Mouse (Mus musculus) heart, embryonic 14.5 days (tissue): ENCODE results near the gene Hemk1. TPM values are rescaled to one million over a fixed set of nuclear protein-coding genes. Genes with fewer than 3 reads are reported as not detected.

Source experiments
- ATAC-seq: fragments of 200-750 bp; cut with Nextera tagmentation; 2 replicates; pipeline ENCODE4 v1.8.0; 2017; ENCODE audit warnings: low read depth, moderate TSS enrichment; ENCODE audit not compliant: insufficient number of reproducible peaks, insufficient read depth, low FRiP score
- H3K27ac ChIP-seq, 2 experiments: fragments of 200-500 bp in 1 of 2; fragments of 300-500 bp in 1 of 2; sonication (generic) in 1 of 2; replicated peaks in 1 of 2; 2 replicates each; pipeline ENCODE4 v1.5.1; 2012 to 2014; ENCODE audit warnings: low read depth in 2 of 2, low read length in 2 of 2, control low read depth in 1 of 2, mild to moderate bottlenecking in 1 of 2, mixed read lengths in 1 of 2; ENCODE audit not compliant: control insufficient read depth in 1 of 2, insufficient read depth in 1 of 2
- H3K27me3 ChIP-seq: fragments of 300-500 bp; sonication (generic); 2 replicates; pipeline ENCODE4 v1.6.1; 2014; ENCODE audit warnings: mild to moderate bottlenecking, low read length, control low read depth; ENCODE audit not compliant: control insufficient read depth, insufficient read depth
- H3K36me3 ChIP-seq: fragments of 300-500 bp; sonication (generic); 2 replicates; pipeline ENCODE4 v1.6.1; 2014; ENCODE audit warnings: mild to moderate bottlenecking, control low read depth, low read length, mixed read lengths; ENCODE audit not compliant: control insufficient read depth, insufficient read depth
- H3K4me1 ChIP-seq, 2 experiments: fragments of 200-500 bp in 1 of 2; fragments of 300-500 bp in 1 of 2; sonication (generic) in 1 of 2; 2 replicates each; pipeline ENCODE4 v1.6.1; 2012 to 2014; ENCODE audit warnings: low read length in 2 of 2, control low read depth in 1 of 2, mixed read lengths in 1 of 2; ENCODE audit not compliant: control insufficient read depth in 2 of 2, insufficient read depth in 2 of 2
- H3K4me2 ChIP-seq: fragments of 300-500 bp; sonication (generic); 2 replicates; pipeline ENCODE4 v1.6.1; 2014; ENCODE audit warnings: mild to moderate bottlenecking, low read length
- H3K4me3 ChIP-seq, 2 experiments: fragments of 200-500 bp in 1 of 2; fragments of 300-500 bp in 1 of 2; sonication (generic) in 1 of 2; 2 replicates each; pipeline ENCODE4 v1.5.1; 2012 to 2014; ENCODE audit warnings: low read length in 2 of 2, mild to moderate bottlenecking in 2 of 2, control low read depth in 1 of 2, low read depth in 1 of 2, moderate library complexity in 1 of 2; ENCODE audit not compliant: control insufficient read depth in 1 of 2, insufficient read depth in 1 of 2
- H3K9ac ChIP-seq: fragments of 300-500 bp; sonication (generic); 2 replicates; pipeline ENCODE4 v1.6.1; 2014; ENCODE audit warnings: mild to moderate bottlenecking, low read length
- H3K9me3 ChIP-seq: fragments of 300-500 bp; sonication (generic); 2 replicates; pipeline ENCODE4 v1.6.1; 2016; ENCODE audit warnings: low read length, control low read depth; ENCODE audit not compliant: control insufficient read depth
- WGBS: fragments of 180-500 bp; shearing (Covaris S2); extraction: QIAGEN DNeasy Blood & Tissue Kit; methylation state at CpG from one replicate; pipeline ENCODE4 v1.1.7; 2014; 5-methylcytosine and 5-hydroxymethylcytosine counted together
- polyA plus RNA-seq: library from polyadenylated mRNA; unstranded; fragments of >200 nt; fragmentation: Nextera tagmentation; extraction: Ambion mirVana; gene quantifications from 2 replicates; pipeline ENCODE4 v1.2.1, GENCODE M21; 2014

Gene Hemk1
- polyA plus RNA-seq, 1 experiment from 2014 or later, result 14.2 TPM

DNA sequence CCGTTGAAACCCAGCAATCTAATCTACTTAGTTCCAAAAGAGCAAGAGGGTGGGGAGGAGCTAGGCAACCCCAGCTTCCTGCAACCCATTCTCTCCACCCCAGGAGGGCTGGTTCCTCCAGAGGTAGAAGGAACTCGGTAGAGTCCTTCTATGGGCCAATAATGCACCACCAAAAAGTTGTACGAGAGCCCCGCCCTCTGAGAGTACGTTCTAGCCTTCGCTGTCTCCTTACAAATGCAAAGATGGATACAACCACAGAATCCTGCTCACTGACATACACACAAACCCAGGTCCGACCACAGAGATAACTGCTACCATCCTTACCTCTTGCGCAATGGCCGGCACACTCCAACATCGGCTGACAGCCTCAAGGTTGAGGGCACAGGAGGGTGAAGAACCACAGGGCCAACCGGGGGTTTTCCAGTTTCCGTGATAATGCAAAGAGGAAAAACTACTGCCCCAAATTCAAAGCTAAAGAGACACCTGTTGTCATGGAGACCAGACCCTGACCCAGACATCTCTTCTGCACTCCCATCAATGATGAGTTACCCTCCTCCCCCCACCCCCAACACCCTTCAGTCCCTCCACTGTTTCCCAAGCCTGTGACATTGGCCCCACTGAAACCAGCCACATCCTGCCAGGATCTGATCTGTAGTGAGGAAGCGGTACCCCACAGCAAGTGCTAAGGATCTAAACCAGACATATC is 57.7 kb downstream of the Hemk1 start:
- WGBS, result 42% methylated on average over 13 of the region's 13 CpGs
- H3K9ac ChIP-seq, result peak overlapping the region; percentile 30; the same call in 1 of the 2 replicates
- peak overlapping the region; percentile 46 for H3K4me2 ChIP-seq
- no peak overlapping the region for H3K27ac ChIP-seq
- no peaks in the 10 kb centered on the region for H3K27me3 ChIP-seq
- ATAC-seq, result no peak
- peaks cover 12 to 20% of the 10 kb centered on the region in 2 experiments for H3K4me1 ChIP-seq
- no peaks in the 10 kb centered on the region for H3K36me3 ChIP-seq
- no peaks in the 10 kb centered on the region for H3K9me3 ChIP-seq
- peak overlapping the region in 1 of 2 experiments; percentile 14; a peak in 1 of 4 replicates for H3K4me3 ChIP-seq

DNA sequence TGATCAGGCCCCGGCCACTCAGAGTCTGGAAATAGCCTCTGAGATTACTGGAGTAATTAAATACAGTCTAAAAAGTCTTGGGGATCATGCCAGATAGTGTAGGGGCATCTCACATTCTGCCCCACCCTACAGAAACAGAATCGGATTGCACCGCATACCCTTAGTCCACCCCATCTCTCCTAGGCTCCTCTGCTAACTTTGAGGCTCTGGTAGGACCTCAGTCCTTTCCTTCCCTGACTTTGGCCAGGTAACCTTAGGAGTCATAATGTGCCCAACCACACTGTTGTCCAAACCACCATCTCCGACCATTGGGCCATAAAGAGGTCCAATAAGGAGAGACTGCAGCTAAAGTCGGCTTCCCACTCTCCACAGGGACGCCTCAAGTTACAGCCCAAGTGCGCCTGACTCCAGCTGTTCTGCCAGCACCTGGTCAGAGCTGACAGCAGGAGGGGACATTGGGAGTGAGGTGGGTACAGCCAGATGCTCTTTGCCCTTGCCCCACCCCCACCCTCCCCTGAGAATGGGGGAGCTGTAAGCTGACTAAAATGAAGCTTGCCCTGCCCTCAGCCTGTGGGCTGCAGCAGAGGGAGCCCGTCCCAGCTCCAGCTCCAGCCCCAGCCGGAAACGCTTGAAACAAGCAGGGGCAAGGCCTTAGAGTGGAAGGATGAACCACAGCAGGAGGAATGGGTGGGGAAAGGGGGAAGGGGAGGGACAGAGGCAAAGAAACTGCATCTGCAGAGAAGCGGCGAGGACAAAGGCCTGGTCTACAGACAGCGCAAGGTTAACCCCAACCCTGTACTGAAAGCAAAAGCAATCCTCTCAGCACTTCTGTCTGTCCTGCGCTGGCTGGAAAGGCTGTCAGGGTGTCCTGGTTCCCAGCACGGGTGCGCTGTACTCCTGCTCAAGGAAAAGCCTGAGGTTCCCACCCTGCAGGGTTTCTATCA is 58.5 kb downstream of the Hemk1 start:
- Histone ChIP-seq H3K36me3 (no peaks in the 10 kb centered on the region), H3K27ac (no peak overlapping the region), H3K9ac (peak overlapping the region; percentile 30; the same call in 1 of the 2 replicates), H3K4me2 (peak overlapping the region; percentile 46), H3K27me3 (no peaks in the 10 kb centered on the region), H3K4me3 (peak overlapping the region in 1 of 2 experiments; percentile 14; a peak in 1 of 4 replicates), H3K4me1 (peaks cover 12 to 20% of the 10 kb centered on the region in 2 experiments), H3K9me3 (no peaks in the 10 kb centered on the region)
- WGBS, result 27% methylated on average over 16 of the region's 16 CpGs
- ATAC-seq, result no peak

DNA sequence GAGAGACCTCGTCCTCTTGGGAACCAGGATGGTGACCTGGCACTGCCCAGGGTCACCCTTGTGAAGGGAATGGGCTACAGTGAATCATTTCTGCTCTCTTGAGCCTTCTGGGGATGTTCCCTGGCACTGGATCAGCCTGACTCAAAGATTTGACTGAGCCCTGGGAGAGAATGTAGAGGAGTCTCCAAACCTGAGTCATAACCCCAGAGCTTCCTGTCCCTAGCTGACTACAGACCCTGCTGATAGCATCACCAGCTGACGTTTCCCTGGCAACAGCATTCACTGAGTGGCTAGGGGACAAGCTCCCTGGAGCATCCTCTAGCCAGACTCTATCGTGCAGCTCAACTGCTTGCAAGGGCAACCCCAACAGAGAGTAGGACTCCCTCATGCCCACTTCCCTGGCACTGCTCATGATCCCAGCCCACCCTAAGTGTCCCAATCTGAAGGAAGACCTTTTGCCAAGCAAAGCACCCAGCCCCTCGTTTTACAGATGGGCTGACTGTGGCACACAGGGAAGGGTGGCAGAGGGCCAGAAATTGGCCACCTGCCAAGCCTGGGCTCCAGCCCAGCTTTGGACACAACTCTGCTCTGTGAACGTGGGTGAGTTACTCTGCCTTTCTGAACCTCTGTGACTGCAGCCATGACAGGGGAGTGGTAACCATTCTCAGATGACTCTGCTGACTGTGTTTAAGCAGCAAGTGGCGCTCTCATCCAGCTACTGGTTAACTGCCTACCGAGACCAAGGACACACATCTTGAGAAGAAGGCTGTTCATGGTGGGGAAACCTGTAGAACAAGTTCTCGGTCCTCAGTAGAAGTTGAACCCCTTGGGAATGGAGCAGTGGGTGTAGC is 59.4 kb downstream of the Hemk1 start:
- Histone ChIP-seq H3K4me2 (no peak overlapping the region), H3K9me3 (no peaks in the 10 kb centered on the region), H3K27me3 (no peaks in the 10 kb centered on the region), H3K27ac (no peak overlapping the region), H3K4me1 (peaks cover 12 to 20% of the 10 kb centered on the region in 2 experiments), H3K4me3 (no peak overlapping the region), H3K9ac (no peak overlapping the region), H3K36me3 (no peaks in the 10 kb centered on the region)
- no peak for ATAC-seq
- WGBS, result 48% methylated on average over 8 of the region's 8 CpGs

DNA sequence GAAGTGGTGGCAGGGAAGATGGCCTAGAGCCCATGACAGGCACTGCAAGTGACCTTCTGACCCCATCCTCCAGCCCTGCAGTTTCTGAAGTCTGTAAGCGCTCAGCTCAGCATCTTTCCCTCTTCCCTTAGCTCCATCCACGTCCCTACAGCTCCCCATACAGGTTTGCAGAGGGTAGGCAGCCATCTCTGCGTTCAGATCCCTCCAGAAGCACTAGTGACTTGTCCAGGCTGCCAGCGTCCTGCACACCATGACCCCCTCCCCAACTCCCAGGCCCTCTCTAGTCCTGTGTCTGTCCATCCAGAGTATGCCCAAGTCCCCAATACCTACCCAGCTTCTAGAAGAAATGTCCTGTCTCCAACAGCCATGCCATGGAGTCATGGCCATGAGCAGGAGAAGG is 60.0 kb downstream of the Hemk1 start:
- Histone ChIP-seq H3K27me3 (no peaks in the 10 kb centered on the region), H3K4me1 (peaks cover 12 to 20% of the 10 kb centered on the region in 2 experiments), H3K36me3 (no peaks in the 10 kb centered on the region), H3K9me3 (no peaks in the 10 kb centered on the region), H3K9ac (no peak overlapping the region), H3K27ac (no peak overlapping the region), H3K4me3 (no peak overlapping the region), H3K4me2 (no peak overlapping the region)
- 57% methylated on average over 4 of the region's 4 CpGs for WGBS
- ATAC-seq, result no peak

DNA sequence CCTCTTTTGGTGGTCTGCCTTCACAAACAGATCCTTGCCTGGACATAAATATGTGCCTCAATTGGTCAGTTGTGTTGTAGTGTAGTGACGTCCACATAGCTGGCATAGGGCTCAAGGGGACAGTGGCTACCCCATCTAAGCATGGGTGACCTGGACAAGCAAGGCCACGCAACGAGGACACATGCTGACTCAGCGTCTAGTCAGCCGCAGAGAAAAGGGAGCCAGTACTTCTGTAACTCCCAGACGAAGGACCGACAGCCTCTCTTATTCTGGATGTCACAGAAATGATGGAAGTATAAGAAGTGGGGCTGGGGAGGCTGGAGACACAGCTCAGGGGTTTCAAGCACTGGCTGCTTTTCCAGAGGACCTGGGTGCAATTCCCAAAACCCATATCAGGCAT is 60.5 kb downstream of the Hemk1 start:
- ATAC-seq, result no peak
- Histone ChIP-seq H3K4me3 (no peak overlapping the region), H3K4me1 (peaks cover 12 to 20% of the 10 kb centered on the region in 2 experiments), H3K4me2 (no peak overlapping the region), H3K9me3 (no peaks in the 10 kb centered on the region), H3K27ac (no peak overlapping the region), H3K36me3 (no peaks in the 10 kb centered on the region), H3K27me3 (no peaks in the 10 kb centered on the region), H3K9ac (no peak overlapping the region)
- WGBS, result 80% methylated on average over 7 of the region's 7 CpGs

Other genes with a start within 250 kb of the Hemk1 start
- 0.15 and 0.42 TPM in 2 replicates for gene Dock3, start 106.4 kb downstream of the Hemk1 start, polyA plus RNA-seq
- 6.4 and 6.5 TPM in 2 replicates for gene Mapkapk3, start 48.5 kb downstream of the Hemk1 start, polyA plus RNA-seq
- gene Cish, start 42.3 kb downstream of the Hemk1 start, polyA plus RNA-seq, result 14.7 and 14.9 TPM in 2 replicates
- 0.51 and 1.1 TPM in 2 replicates for gene 6430571L13Rik, start 2.3 kb upstream of the Hemk1 start, polyA plus RNA-seq
- 3.0 and 5.6 TPM in 2 replicates for gene Cacna2d2, start 61.3 kb upstream of the Hemk1 start, polyA plus RNA-seq
- 38.6 and 39.7 TPM in 2 replicates for gene Tmem115, start 195.6 kb upstream of the Hemk1 start, polyA plus RNA-seq
- gene Cyb561d2, start 203.8 kb upstream of the Hemk1 start, polyA plus RNA-seq, result 17.6 and 22.8 TPM in 2 replicates
- 28.4 and 31.6 TPM in 2 replicates for gene Nprl2, start 203.9 kb upstream of the Hemk1 start, polyA plus RNA-seq
- 0.27 TPM in 1 of 2 replicates, not detected in the other for gene Zmynd10, start 208.9 kb upstream of the Hemk1 start, polyA plus RNA-seq
- 42.5 and 47.7 TPM in 2 replicates for gene Rassf1, start 213.2 kb upstream of the Hemk1 start, polyA plus RNA-seq
- gene Tusc2, start 224.9 kb upstream of the Hemk1 start, polyA plus RNA-seq, result 49.0 and 53.0 TPM in 2 replicates
- gene Hyal2, start 229.6 kb upstream of the Hemk1 start, polyA plus RNA-seq, result 94.1 and 103 TPM in 2 replicates
- gene Hyal1, start 238.6 kb upstream of the Hemk1 start, polyA plus RNA-seq, result 4.4 and 4.6 TPM in 2 replicates
- 10.0 and 14.9 TPM in 2 replicates for gene Naa80, start 240.5 kb upstream of the Hemk1 start, polyA plus RNA-seq
- gene Hyal3, start 242.5 kb upstream of the Hemk1 start, polyA plus RNA-seq, result 0.46 and 0.53 TPM in 2 replicates
- 44.6 and 45.7 TPM in 2 replicates for gene Ifrd2, start 249.3 kb upstream of the Hemk1 start, polyA plus RNA-seq